Mouse (Mus musculus) embryonic facial prominence, embryonic 12.5 days (tissue): ENCODE results near the gene Gas1. TPM values are rescaled to one million over a fixed set of nuclear protein-coding genes. Genes with fewer than 3 reads are reported as not detected.

Source experiments
- ATAC-seq: fragments of 200-750 bp; cut with Nextera tagmentation; 2 replicates; pipeline ENCODE4 v1.8.0; 2017; ENCODE audit not compliant: insufficient number of reproducible peaks, insufficient read depth, low FRiP score, low TSS enrichment
- H3K27ac ChIP-seq: fragments of 300-500 bp; sonication (generic); 2 replicates; pipeline ENCODE4 v1.5.1; 2016; ENCODE audit warnings: mild to moderate bottlenecking
- H3K27me3 ChIP-seq: fragments of 300-500 bp; sonication (generic); 2 replicates; pipeline ENCODE4 v1.6.1; 2016; ENCODE audit warnings: mild to moderate bottlenecking, moderate library complexity
- H3K36me3 ChIP-seq: fragments of 300-500 bp; sonication (generic); 2 replicates; pipeline ENCODE4 v1.6.1; 2016; ENCODE audit warnings: mild to moderate bottlenecking
- H3K4me1 ChIP-seq: fragments of 300-500 bp; sonication (generic); 2 replicates; pipeline ENCODE4 v1.6.1; 2016
- H3K4me2 ChIP-seq: fragments of 300-500 bp; sonication (generic); replicated peaks from 2 replicates; pipeline ENCODE4 v1.6.1; 2016; ENCODE audit warnings: mild to moderate bottlenecking, moderate library complexity
- H3K4me3 ChIP-seq: fragments of 300-500 bp; sonication (generic); 2 replicates; pipeline ENCODE4 v1.5.1; 2016; ENCODE audit warnings: mild to moderate bottlenecking
- H3K9ac ChIP-seq: fragments of 300-500 bp; sonication (generic); 2 replicates; pipeline ENCODE4 v1.6.1; 2016; ENCODE audit warnings: mild to moderate bottlenecking, moderate library complexity
- H3K9me3 ChIP-seq: fragments of 300-500 bp; sonication (generic); 2 replicates; pipeline ENCODE4 v1.6.1; 2016; ENCODE audit warnings: mild to moderate bottlenecking, moderate library complexity
- WGBS: fragments of 180-500 bp; shearing (Covaris S2); methylation state at CpG from one replicate; pipeline ENCODE4 v1.1.7; 2016; 5-methylcytosine and 5-hydroxymethylcytosine counted together
- polyA plus RNA-seq: library from polyadenylated mRNA; unstranded; fragments of >200 nt; fragmentation: Nextera tagmentation; extraction: Ambion mirVana; gene quantifications from 2 replicates; pipeline ENCODE4 v1.2.1, GENCODE M21; 2016

Gas1 gene
- polyA plus RNA-seq, 1 experiment from 2014 or later, result 307 TPM

- Histone ChIP-seq H3K27me3 (no peaks in the 10 kb centered on the region), H3K9me3 (no peaks in the 10 kb centered on the region), H3K36me3 (no peaks in the 10 kb centered on the region), H3K4me2 (no peak overlapping the region), H3K4me3 (no peak overlapping the region), H3K4me1 (no peaks in the 10 kb centered on the region), H3K9ac (no peak overlapping the region), H3K27ac (no peak overlapping the region)
- 88% methylated on average over 2 of the region's 2 CpGs for WGBS
- ATAC-seq, result no peak
Measured at GRCm38 (mm10) chr13:60187276-60187675, 10.1 kb upstream of the Gas1 start.

- no peak for ATAC-seq
- H3K9ac ChIP-seq, result no peak overlapping the region
- no peak overlapping the region for H3K27ac ChIP-seq
- H3K4me2 ChIP-seq, result no peak overlapping the region
- peaks cover 10% of the 10 kb centered on the region for H3K4me1 ChIP-seq
- no peaks in the 10 kb centered on the region for H3K36me3 ChIP-seq
- 63% methylated on average over 4 of the region's 4 CpGs for WGBS
- no peaks in the 10 kb centered on the region for H3K9me3 ChIP-seq
- no peaks in the 10 kb centered on the region for H3K27me3 ChIP-seq
- no peak overlapping the region for H3K4me3 ChIP-seq
Measured at GRCm38 (mm10) chr13:60182346-60182745, 5.2 kb upstream of the Gas1 start.

DNA sequence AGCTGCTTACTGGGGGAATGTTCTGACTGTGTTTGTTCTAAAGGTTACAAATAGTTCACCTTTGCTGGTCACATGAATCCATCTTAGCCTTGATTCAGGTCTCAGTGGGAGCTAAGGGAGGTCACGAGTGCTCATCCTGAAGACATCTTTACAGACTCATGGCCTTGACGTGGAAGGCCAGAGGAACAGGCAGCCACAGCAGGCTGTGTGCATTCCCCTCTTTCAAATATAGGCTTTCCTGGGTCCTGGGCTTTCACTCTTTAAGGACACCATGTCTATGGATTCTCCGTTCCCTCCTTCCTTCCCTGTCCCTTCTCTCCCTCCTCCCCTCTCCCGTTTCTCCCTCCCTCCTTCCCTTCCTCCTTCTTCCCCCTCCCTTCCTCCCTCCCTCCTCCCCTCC lies 2.5 kb upstream of the Gas1 start:
- H3K9ac ChIP-seq, result no peak overlapping the region
- WGBS, result 71% methylated on average over 4 of the region's 4 CpGs
- no peaks in the 10 kb centered on the region for H3K9me3 ChIP-seq
- peaks cover 10% of the 10 kb centered on the region for H3K4me1 ChIP-seq
- no peak for ATAC-seq
- H3K36me3 ChIP-seq, result peaks cover 5% of the 10 kb centered on the region; the same call in 1 of the 2 replicates
- peak overlapping the region; percentile 100; the same call in 1 of the 2 replicates for H3K27ac ChIP-seq
- no peaks in the 10 kb centered on the region for H3K27me3 ChIP-seq
- no peak overlapping the region for H3K4me2 ChIP-seq
- H3K4me3 ChIP-seq, result no peak overlapping the region

DNA sequence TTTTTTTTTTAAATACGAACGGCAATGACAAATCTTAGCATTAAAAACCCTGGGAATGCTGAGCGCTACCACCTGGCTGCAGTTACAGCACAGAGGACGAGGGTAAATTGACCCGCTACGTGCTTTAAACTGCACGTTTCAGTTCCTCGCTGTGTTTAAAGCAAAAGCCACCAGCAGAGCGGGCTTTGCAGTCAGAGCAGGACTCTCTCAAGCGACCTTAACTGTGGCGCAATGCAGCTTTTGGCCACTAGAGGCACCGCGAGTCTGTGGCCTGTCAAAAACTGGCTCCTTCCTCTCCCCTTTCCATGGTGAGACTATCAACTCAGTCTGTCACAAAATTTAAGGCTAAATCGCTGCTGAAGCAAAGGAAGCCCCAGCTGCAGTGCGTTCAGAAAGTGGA lies 1.3 kb upstream of the Gas1 start:
- no peak for ATAC-seq
- H3K4me2 ChIP-seq, result peak overlapping the region; percentile 56
- H3K9ac ChIP-seq, result peak overlapping the region; percentile 46
- H3K27me3 ChIP-seq, result no peaks in the 10 kb centered on the region
- under 1% methylated on average over 15 of the region's 15 CpGs for WGBS
- H3K36me3 ChIP-seq, result peaks cover 5% of the 10 kb centered on the region; the same call in 1 of the 2 replicates
- H3K4me3 ChIP-seq, result peak overlapping the region; percentile 99
- no peaks in the 10 kb centered on the region for H3K9me3 ChIP-seq
- peak overlapping the region; percentile 100 for H3K27ac ChIP-seq
- H3K4me1 ChIP-seq, result peaks cover 17% of the 10 kb centered on the region

DNA sequence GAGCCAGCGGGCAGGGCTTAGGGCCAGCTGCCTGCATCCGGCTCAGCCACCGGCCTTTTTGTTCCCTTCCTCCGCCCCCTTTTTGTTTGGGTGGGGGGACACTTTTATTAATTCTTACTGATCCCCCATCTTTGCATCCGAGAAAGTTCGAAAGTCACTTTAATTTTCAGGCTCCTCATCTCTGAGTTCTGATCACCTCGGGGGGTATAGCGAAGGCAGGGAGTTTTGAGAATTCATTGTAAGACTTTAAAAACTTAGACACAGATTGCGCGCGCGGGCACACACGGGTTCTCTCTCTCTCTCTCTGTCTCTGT lies 589 bp upstream of the Gas1 start:
- 0% methylated on average over 13 of the region's 13 CpGs for whole genome bisulfite sequencing
- Histone ChIP-seq H3K4me3 (peak overlapping the region; percentile 99), H3K4me2 (peak overlapping the region; percentile 56), H3K9ac (peak overlapping the region; percentile 46), H3K27ac (peak overlapping the region; percentile 100), H3K9me3 (no peaks in the 10 kb centered on the region), H3K36me3 (peaks cover 5% of the 10 kb centered on the region; the same call in 1 of the 2 replicates), H3K27me3 (no peaks in the 10 kb centered on the region), H3K4me1 (peaks cover 23% of the 10 kb centered on the region)
- ATAC-seq, result no peak

- peaks cover 33% of the 10 kb centered on the region for H3K4me1 ChIP-seq
- H3K27ac ChIP-seq, result peak overlapping the region; percentile 100
- no peaks in the 10 kb centered on the region for H3K27me3 ChIP-seq
- ATAC-seq, result no peak; the same call in 1 of the 2 replicates
- H3K4me3 ChIP-seq, result peak overlapping the region; percentile 99
- WGBS, result under 1% methylated on average over 53 of the region's 53 CpGs
- H3K9me3 ChIP-seq, result no peaks in the 10 kb centered on the region
- peak overlapping the region; percentile 56 for H3K4me2 ChIP-seq
- peak overlapping the region; percentile 100 for H3K9ac ChIP-seq
- H3K36me3 ChIP-seq, result peaks cover 5% of the 10 kb centered on the region; the same call in 1 of the 2 replicates
Measured at GRCm38 (mm10) chr13:60176776-60177105, 424 bp downstream of the Gas1 start.

DNA sequence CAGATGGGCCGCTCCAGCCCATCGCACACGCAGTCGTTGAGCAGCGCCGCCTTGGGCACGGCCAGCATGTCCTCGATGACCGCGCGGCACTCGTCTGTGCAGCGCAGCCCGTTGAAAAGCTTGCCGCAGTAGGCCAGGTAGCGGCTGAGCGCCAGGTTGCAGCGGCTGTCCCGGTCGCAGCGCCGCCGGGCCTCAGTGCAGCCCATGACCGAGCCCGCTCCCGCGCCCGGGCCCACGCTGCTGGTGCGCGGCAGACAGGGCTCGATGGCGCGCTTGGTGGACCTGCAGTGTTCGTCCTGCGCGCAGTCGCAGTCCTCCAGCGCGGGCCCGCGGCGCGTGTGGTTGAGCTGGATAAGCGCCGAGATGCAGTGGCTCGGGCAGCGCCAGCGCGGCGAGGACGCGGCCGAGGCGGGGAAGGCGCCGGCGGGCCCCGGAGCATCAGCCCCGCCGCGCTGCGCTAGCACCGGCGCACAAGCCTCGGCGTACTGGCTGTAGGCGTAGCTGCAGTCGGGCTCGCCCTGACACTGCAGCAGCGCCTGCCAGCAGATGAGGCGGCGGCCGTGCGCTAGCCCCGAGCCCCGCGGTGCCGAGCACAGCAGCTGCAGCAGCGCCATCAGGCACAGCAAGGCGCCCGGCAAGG lies 909 bp downstream of the Gas1 start:
- peak overlapping the region; percentile 56 for H3K4me2 ChIP-seq
- peaks cover 5% of the 10 kb centered on the region; the same call in 1 of the 2 replicates for H3K36me3 ChIP-seq
- peak overlapping the region; percentile 100 for H3K27ac ChIP-seq
- no peaks in the 10 kb centered on the region for H3K9me3 ChIP-seq
- under 1% methylated on average over 82 of the region's 82 CpGs for WGBS
- peak; percentile 16; the same call in 1 of the 2 replicates for ATAC-seq
- H3K4me3 ChIP-seq, result peak overlapping the region; percentile 99
- H3K27me3 ChIP-seq, result no peaks in the 10 kb centered on the region
- H3K9ac ChIP-seq, result peak overlapping the region; percentile 100
- peaks cover 36% of the 10 kb centered on the region for H3K4me1 ChIP-seq

GRCm38 (mm10) chr13:60175490-60176135 lies 1.6 kb downstream of the Gas1 start:
- ATAC-seq, result no peak
- Histone ChIP-seq H3K4me2 (peak overlapping the region; percentile 56), H3K4me1 (peaks cover 38% of the 10 kb centered on the region), H3K27me3 (no peaks in the 10 kb centered on the region), H3K27ac (peak overlapping the region; percentile 100), H3K36me3 (peaks cover 5% of the 10 kb centered on the region; the same call in 1 of the 2 replicates), H3K9me3 (no peaks in the 10 kb centered on the region), H3K4me3 (peak overlapping the region; percentile 99), H3K9ac (peak overlapping the region; percentile 100)
- WGBS, result under 1% methylated on average over 59 of the region's 59 CpGs

DNA sequence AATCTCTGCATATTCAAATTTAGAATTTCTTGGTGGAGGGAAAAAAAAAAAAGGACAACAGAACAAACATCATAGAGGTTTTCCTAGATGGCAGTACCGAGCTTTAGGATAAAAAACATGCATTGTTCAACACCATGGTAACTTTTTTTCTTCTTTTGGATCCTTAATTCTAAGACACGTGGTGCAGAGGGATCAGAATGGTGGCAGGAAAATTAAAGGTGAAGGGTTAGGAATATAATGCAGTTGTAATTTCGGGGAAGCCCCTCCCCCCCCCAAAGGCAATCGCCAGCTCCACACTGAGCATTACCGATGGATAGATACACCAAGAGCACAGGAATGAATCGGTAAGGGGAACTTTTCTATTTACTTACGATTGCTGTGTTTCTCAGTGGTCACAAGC lies 2.2 kb downstream of the Gas1 start:
- Histone ChIP-seq H3K9ac (peak overlapping the region; percentile 100), H3K4me1 (peaks cover 38% of the 10 kb centered on the region), H3K4me3 (peak overlapping the region; percentile 99), H3K27me3 (no peaks in the 10 kb centered on the region), H3K9me3 (no peaks in the 10 kb centered on the region), H3K4me2 (peak overlapping the region; percentile 56), H3K27ac (peak overlapping the region; percentile 100), H3K36me3 (peaks cover 5% of the 10 kb centered on the region; the same call in 1 of the 2 replicates)
- WGBS, result under 1% methylated on average over 7 of the region's 7 CpGs
- no peak for ATAC-seq

DNA sequence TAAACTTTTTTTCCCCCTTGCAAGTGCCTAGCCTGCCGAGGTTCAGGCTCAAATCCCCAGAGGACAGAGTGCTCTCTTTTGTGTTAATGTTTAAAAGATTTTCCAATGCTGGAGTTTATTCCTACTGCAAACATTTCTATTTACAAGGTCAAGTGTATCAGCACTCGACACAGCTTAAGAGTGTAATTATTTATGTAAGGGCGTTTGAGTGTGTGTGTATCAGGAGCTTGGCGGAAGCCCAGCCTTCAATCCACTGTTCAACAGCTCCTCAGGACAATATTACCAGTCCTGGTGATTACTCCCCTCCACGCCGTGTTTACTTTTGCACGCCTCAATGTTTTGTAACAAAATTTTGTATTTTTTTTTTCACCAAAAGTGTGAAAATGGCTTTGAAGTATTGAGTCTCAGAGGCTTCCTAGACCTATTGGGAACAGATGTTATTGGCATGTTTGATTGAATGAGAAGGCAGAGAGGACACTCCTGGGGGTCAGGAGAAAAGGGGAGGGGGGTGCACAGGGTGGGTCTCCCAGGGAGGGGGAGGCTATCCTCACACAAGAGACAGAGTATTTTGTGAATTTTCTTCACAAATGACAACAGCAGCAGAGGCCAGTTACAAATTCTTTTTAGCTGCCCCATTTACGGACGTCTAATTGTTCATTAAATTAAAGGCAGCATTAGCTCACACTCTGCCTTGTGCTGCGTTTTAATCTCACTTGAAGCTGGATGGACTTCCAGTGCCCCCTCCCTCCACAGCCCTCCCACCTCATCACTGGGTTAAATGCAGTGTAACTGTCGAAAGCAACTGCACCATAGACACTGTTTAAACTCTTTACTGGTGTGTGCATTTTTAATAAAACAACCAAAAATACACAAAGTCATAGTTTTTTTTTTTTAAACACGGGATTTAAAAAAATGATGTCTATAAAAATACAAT lies 3.3 kb downstream of the Gas1 start:
- Histone ChIP-seq H3K27me3 (peaks cover 4% of the 10 kb centered on the region; the same call in 1 of the 2 replicates), H3K4me3 (peak overlapping the region; percentile 99), H3K9ac (peak overlapping the region; percentile 59), H3K27ac (peak overlapping the region; percentile 67), H3K36me3 (peaks cover 5% of the 10 kb centered on the region; the same call in 1 of the 2 replicates), H3K4me1 (peaks cover 30% of the 10 kb centered on the region), H3K4me2 (peak overlapping the region; percentile 56), H3K9me3 (no peaks in the 10 kb centered on the region)
- ATAC-seq, result no peak
- WGBS, result 6% methylated on average over 12 of the region's 12 CpGs

DNA sequence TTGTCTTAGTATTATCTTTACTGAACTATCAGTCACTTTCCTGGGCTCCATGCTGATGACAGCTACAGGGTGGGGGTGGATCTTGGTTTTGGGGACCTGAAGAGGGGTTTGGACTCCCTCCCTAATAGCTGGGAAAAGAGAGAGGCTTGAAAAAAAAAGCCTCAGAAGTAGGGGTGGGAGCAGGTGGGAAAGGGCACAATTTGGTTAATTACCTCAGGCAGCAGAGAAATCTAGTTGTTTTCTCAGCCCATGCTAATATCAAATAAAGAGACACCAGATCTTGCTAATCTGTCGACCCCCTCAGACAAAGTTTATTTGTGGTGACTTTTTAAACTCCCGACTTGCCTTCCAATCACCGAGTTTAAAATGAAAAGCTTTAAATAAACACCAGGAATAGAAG lies 4.0 kb downstream of the Gas1 start:
- Histone ChIP-seq H3K9ac (0 out of 2 replicates have a peak overlapping the region, but pooled peaks have one; percentile 59), H3K4me3 (peak overlapping the region; percentile 99), H3K27me3 (peaks cover 6% of the 10 kb centered on the region; the same call in 1 of the 2 replicates), H3K27ac (peak overlapping the region; percentile 77), H3K4me2 (peak overlapping the region; percentile 56), H3K9me3 (no peaks in the 10 kb centered on the region), H3K4me1 (peaks cover 28% of the 10 kb centered on the region), H3K36me3 (peaks cover 5% of the 10 kb centered on the region; the same call in 1 of the 2 replicates)
- no peak for ATAC-seq
- WGBS, result 2% methylated on average over 3 of the region's 3 CpGs
